Mouse (Mus musculus): Measurements from ENCODE around the gene Slc39a9.

Gene Slc39a9

GRCm38 (mm10) chr12:80706915-80707604, 63.4 kb downstream of the Slc39a9 start:
- intact Hi-C loops (cut with DNase I), result no loop called here

GRCm38 (mm10) chr12:80715915-80716314, 72.2 kb downstream of the Slc39a9 start:
- intact Hi-C loops (cut with DNase I), result no loop called here

GRCm38 (mm10) chr12:80719141-80719540, 75.5 kb downstream of the Slc39a9 start:
- intact Hi-C loops (cut with DNase I), result no loop called here

- intact Hi-C loops (cut with DNase I), result loop anchor here (5.0 kb wide), 3 partner anchors 38 to 563 kb away; no protein-coding TSS in a partner anchor
Observed at GRCm38 (mm10) chr12:80720507-80720906, 76.8 kb downstream of the Slc39a9 start.

GRCm38 (mm10) chr12:80721458-80721857, 77.8 kb downstream of the Slc39a9 start:
- intact Hi-C loops (cut with DNase I), result loop anchor here (5.0 kb wide), 3 partner anchors 39 to 564 kb away; no protein-coding TSS in a partner anchor

GRCm38 (mm10) chr12:80724853-80725559, 81.3 kb downstream of the Slc39a9 start:
- intact Hi-C loops (cut with DNase I), result loop anchor here (5.0 kb wide), 4 partner anchors 37 to 568 kb away; partner anchors contain the start of gene Ccdc177

- intact Hi-C loops (cut with DNase I), result loop anchor here (5.0 kb wide), 1 partner anchor 34 kb away; the partner anchor contains the start of gene Ccdc177
Observed at GRCm38 (mm10) chr12:80728207-80728606, 84.5 kb downstream of the Slc39a9 start.

GRCm38 (mm10) chr12:80728814-80729213, 85.1 kb downstream of the Slc39a9 start:
- intact Hi-C loops (cut with DNase I), result loop anchor here (5.0 kb wide), 1 partner anchor 33 kb away; the partner anchor contains the start of gene Ccdc177

- intact Hi-C loops (cut with DNase I), result loop anchor here (5.0 kb wide), 1 partner anchor 32 kb away; the partner anchor contains the start of gene Ccdc177
Observed at GRCm38 (mm10) chr12:80729758-80730530, 86.3 kb downstream of the Slc39a9 start.

- intact Hi-C loops (cut with DNase I), result no loop called here
Observed at GRCm38 (mm10) chr12:80730567-80730966, 86.9 kb downstream of the Slc39a9 start.

Measured in adrenal gland (tissue).